Comparison of ENCODE assay signal across 9 mouse cellular contexts in the genomic region with DNA sequence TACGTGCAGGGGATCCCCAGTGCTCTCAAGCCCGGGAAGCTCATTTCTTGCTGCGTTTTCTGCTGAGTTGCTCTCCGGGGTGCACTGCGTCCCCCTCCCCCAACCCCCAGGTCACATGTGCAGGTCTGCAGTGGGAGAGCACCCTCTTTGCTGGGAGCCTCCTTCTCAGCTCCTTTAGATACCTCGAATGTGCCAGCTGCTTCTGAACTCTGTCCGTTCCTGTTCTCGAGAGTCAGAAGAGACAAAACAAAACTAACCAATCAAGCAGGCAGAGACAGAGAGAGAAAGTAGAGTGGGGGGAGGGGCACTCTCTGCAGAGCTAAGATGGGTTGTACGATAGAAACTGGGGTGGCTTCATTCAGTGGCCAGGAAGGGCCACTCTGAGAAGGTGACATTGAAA.
DNase-seq lines count a peak whose midpoint lies in the region; ATAC-seq lines count a peak whose summit lies in the region.
"Had no signal": no experiment of that assay in that cellular context is flagged by ENCODE, and none has a peak within 500 bp of the region (broad histone marks: within the 10 kb centered on the region; RNA-seq: fewer than 3 reads in every experiment).

No protein-coding gene starts in this region.

- peaks cover 63% of the 10 kb centered on the region for H3K27me3 ChIP-seq in liver, embryonic 11.5 days (replicated peaks; ENCODE audit: control insufficient read depth, insufficient read depth, low read length)
- H3K27me3 ChIP-seq in liver, embryonic 12.5 days (replicated peaks) = peaks cover 86% of the 10 kb centered on the region
- H3K27me3 ChIP-seq in forebrain, embryonic 10.5 days (ENCODE audit: poor library complexity, severe bottlenecking) = peaks cover 73% of the 10 kb centered on the region
- peaks cover 10% of the 10 kb centered on the region; the same call in 1 of the 2 replicates for H3K27me3 ChIP-seq in neural tube, embryonic 15.5 days (replicated peaks)

- H3K9me3 ChIP-seq in liver, embryonic 11.5 days (ENCODE audit: control insufficient read depth, low read length) = no peaks in the 10 kb centered on the region
- no peaks in the 10 kb centered on the region for H3K9me3 ChIP-seq in liver, embryonic 12.5 days (replicated peaks)
- no peaks in the 10 kb centered on the region for H3K9me3 ChIP-seq in forebrain, embryonic 10.5 days
- no peaks in the 10 kb centered on the region for H3K9me3 ChIP-seq in neural tube, embryonic 15.5 days (replicated peaks)

- DNase-seq in liver, embryonic 11.5 days (ENCODE audit: low spot score) = no peak
- DNase-seq in forebrain, embryonic 10.5 days (ENCODE audit: extremely low spot score, low spot score) = no peak
- DNase-seq in induced T-regulatory cell, adult 2 months (ENCODE audit: low read depth) = peak; percentile 59
- no peak for DNase-seq in frontal cortex, postnatal 14 days (ENCODE audit: low spot score in 2 of 2)
- DNase-seq in adipocyte (ENCODE audit: low spot score) = no peak
- DNase-seq in heart, postnatal 10 days = no peak
- DNase-seq: liver had no signal

- no peak overlapping the region for H3K27ac ChIP-seq in liver, embryonic 11.5 days (ENCODE audit: low read depth, low read length)
- no peak overlapping the region for H3K27ac ChIP-seq in liver, embryonic 12.5 days
- H3K27ac ChIP-seq in forebrain, embryonic 10.5 days = peak overlapping the region; percentile 78
- H3K27ac ChIP-seq in neural tube, embryonic 15.5 days (replicated peaks) = peak overlapping the region; percentile 76; the same call in 1 of the 2 replicates

- no peak overlapping the region for H3K4me3 ChIP-seq in liver, embryonic 11.5 days (ENCODE audit: low read depth, low read length)
- H3K4me3 ChIP-seq in liver, embryonic 12.5 days = no peak overlapping the region
- H3K4me3 ChIP-seq in forebrain, embryonic 10.5 days = peak overlapping the region; percentile 55
- no peak overlapping the region for H3K4me3 ChIP-seq in neural tube, embryonic 15.5 days (replicated peaks)

- intact Hi-C loops in heart, postnatal 10 days (cut with DNase I) = no loop called here

- 3% methylated on average over 9 of the region's 9 CpGs for WGBS in liver, embryonic 11.5 days
- 12% methylated on average over 9 of the region's 9 CpGs for WGBS in liver, embryonic 12.5 days (ENCODE audit: insufficient replicate concordance)
- 4% methylated on average over 9 of the region's 9 CpGs for WGBS in forebrain, embryonic 10.5 days
- WGBS in neural tube, embryonic 15.5 days = 3% methylated on average over 9 of the region's 9 CpGs

- H3K9ac ChIP-seq in liver, embryonic 11.5 days (ENCODE audit: low read depth, low read length) = no peak overlapping the region
- no peak overlapping the region for H3K9ac ChIP-seq in liver, embryonic 12.5 days
- H3K9ac ChIP-seq in neural tube, embryonic 15.5 days (replicated peaks) = peak overlapping the region; percentile 47; the same call in 1 of the 2 replicates

- no peaks in the 10 kb centered on the region; the same call in 1 of the 2 replicates for H3K4me1 ChIP-seq in liver, embryonic 11.5 days (replicated peaks; ENCODE audit: control insufficient read depth, insufficient read depth, low read length)
- H3K4me1 ChIP-seq in liver, embryonic 12.5 days = peaks cover 12% of the 10 kb centered on the region
- peaks cover 62% of the 10 kb centered on the region for H3K4me1 ChIP-seq in forebrain, embryonic 10.5 days
- H3K4me1 ChIP-seq in neural tube, embryonic 15.5 days = peaks cover 32% of the 10 kb centered on the region

- H3K36me3 ChIP-seq in liver, embryonic 11.5 days (ENCODE audit: control insufficient read depth, insufficient read depth, low read length) = no peaks in the 10 kb centered on the region
- no peaks in the 10 kb centered on the region for H3K36me3 ChIP-seq in liver, embryonic 12.5 days
- no peaks in the 10 kb centered on the region for H3K36me3 ChIP-seq in forebrain, embryonic 10.5 days (replicated peaks)
- H3K36me3 ChIP-seq in neural tube, embryonic 15.5 days = no peaks in the 10 kb centered on the region

- ATAC-seq in liver, embryonic 11.5 days (replicated peaks; ENCODE audit: low FRiP score) = no peak
- no peak for ATAC-seq in liver, embryonic 12.5 days
- ATAC-seq in neural tube, embryonic 15.5 days (ENCODE audit: low FRiP score) = 0 out of 2 replicates have a peak, but pooled peaks have one; percentile 8

- 0 out of 2 replicates have a peak overlapping the region, but pooled peaks have one; percentile 19 for H3K4me2 ChIP-seq in liver, embryonic 11.5 days
- H3K4me2 ChIP-seq in liver, embryonic 12.5 days = no peak overlapping the region
- peak overlapping the region; percentile 80 for H3K4me2 ChIP-seq in neural tube, embryonic 15.5 days

Comparison
In these comparisons a context has a peak if more than half of its experiments do, and no peak if none do; other contexts are left out.
1. H3K27ac ChIP-seq: peak in forebrain, embryonic 10.5 days (single experiment) and neural tube, embryonic 15.5 days (single experiment); none in liver, embryonic 11.5 days (single experiment) and liver, embryonic 12.5 days (single experiment).